Mouse (Mus musculus) c-Kit-positive CD71-positive TER-119-positive erythroid progenitor cells, embryonic 14.5 days (primary cell): Measurements from ENCODE around the gene Nlrp3.

Source experiments
- DNase-seq: peaks from one replicate; pipeline ENCODE4 v3.0.0-alpha.2; 2013; ENCODE audit warnings: low spot score

Gene Nlrp3

GRCm38 (mm10) chr11:59541324-59541723 is at the start of gene Nlrp3:
Gene Nlrp3, plus strand, starts transcription at chr11:59541568.
- DNase-seq: no peak

- no peak for DNase-seq
Measured at GRCm38 (mm10) chr11:59496672-59497310, 44.6 kb upstream of the Nlrp3 start.

GRCm38 (mm10) chr11:59497747-59498146 is 43.6 kb upstream of the Nlrp3 start:
- DNase-seq: no peak

GRCm38 (mm10) chr11:59501978-59502700 is 39.2 kb upstream of the Nlrp3 start:
- no peak for DNase-seq

- DNase-seq: peak; percentile 51
Measured at GRCm38 (mm10) chr11:59505351-59505838, 36.0 kb upstream of the Nlrp3 start.

- peak; percentile 36 for DNase-seq
Measured at GRCm38 (mm10) chr11:59505839-59506712, 35.3 kb upstream of the Nlrp3 start.

- DNase-seq: no peak
Measured at GRCm38 (mm10) chr11:59506713-59507074, 34.7 kb upstream of the Nlrp3 start.

GRCm38 (mm10) chr11:59511558-59511957 is 29.8 kb upstream of the Nlrp3 start:
- DNase-seq: no peak

GRCm38 (mm10) chr11:59512733-59513132 is 28.6 kb upstream of the Nlrp3 start:
- no peak for DNase-seq

GRCm38 (mm10) chr11:59513556-59513955 is 27.8 kb upstream of the Nlrp3 start:
- DNase-seq: no peak

- DNase-seq: no peak
Measured at GRCm38 (mm10) chr11:59514381-59514780, 27.0 kb upstream of the Nlrp3 start.

- DNase-seq: no peak
Measured at GRCm38 (mm10) chr11:59514789-59515188, 26.6 kb upstream of the Nlrp3 start.

GRCm38 (mm10) chr11:59517441-59517840 is 23.9 kb upstream of the Nlrp3 start:
- no peak for DNase-seq

GRCm38 (mm10) chr11:59518226-59518625 is 23.1 kb upstream of the Nlrp3 start:
- DNase-seq: no peak

GRCm38 (mm10) chr11:59519741-59520495 is 21.4 kb upstream of the Nlrp3 start:
- no peak for DNase-seq

GRCm38 (mm10) chr11:59524150-59524549 is 17.2 kb upstream of the Nlrp3 start:
- DNase-seq: no peak

- peak; percentile 53 for DNase-seq
Measured at GRCm38 (mm10) chr11:59525237-59525636, 16.1 kb upstream of the Nlrp3 start.

- DNase-seq: no peak
Measured at GRCm38 (mm10) chr11:59526472-59527080, 14.8 kb upstream of the Nlrp3 start, which contains the start of gene Zkscan17. Gene Zkscan17, minus strand, starts transcription at chr11:59526751.

- no peak for DNase-seq
Measured at GRCm38 (mm10) chr11:59530221-59530620, 11.1 kb upstream of the Nlrp3 start.

- no peak for DNase-seq
Measured at GRCm38 (mm10) chr11:59530870-59531535, 10.4 kb upstream of the Nlrp3 start.

- no peak for DNase-seq
Measured at GRCm38 (mm10) chr11:59531562-59531961, 9.8 kb upstream of the Nlrp3 start.
